Mouse (Mus musculus): Measurements from ENCODE around the gene Gm9117. TPM values are rescaled to one million over a fixed set of nuclear protein-coding genes. Genes with fewer than 3 reads are reported as not detected.

Gene Gm9117
- not detected for total RNA-seq (2023)

GRCm38 (mm10) chr3:93943443-93943842 is at the start of gene Gm9117:
TSS of gene Gm9117 (minus strand) at chr3:93943543.

GRCm38 (mm10) chr3:93961214-93961613 is 17.9 kb upstream of the Gm9117 start, which contains the start of gene Tdpoz5:
TSS of gene Tdpoz5 (minus strand) at chr3:93961314.

Other genes with a start within 250 kb of the Gm9117 start
- gene Gm5773, start 170.5 kb downstream of the Gm9117 start, total RNA-seq (2023): not detected
- gene Tdpoz4, start 147.1 kb downstream of the Gm9117 start, total RNA-seq (2023): not detected
- gene Tdpoz3, start 117.5 kb downstream of the Gm9117 start, total RNA-seq (2023): not detected
- gene Tdpoz5, start 17.8 kb upstream of the Gm9117 start, total RNA-seq (2023): not detected
- gene Gm9125, start 111.3 kb upstream of the Gm9117 start, total RNA-seq (2023): not detected
- not detected for gene Gm10697, start 129.1 kb upstream of the Gm9117 start, total RNA-seq (2023)
- not detected for gene Gm10696, start 234.7 kb upstream of the Gm9117 start, total RNA-seq (2023)